Mouse (Mus musculus) hindbrain, embryonic 11.5 days (tissue): Measurements from ENCODE around the gene Ak5. TPM values are rescaled to one million over a fixed set of nuclear protein-coding genes. Genes with fewer than 3 reads are reported as not detected.

Experiments
- ATAC-seq: fragments of 200-750 bp; cut with Nextera tagmentation; 2 replicates; pipeline ENCODE4 v1.8.0; 2017; ENCODE audit warnings: mild to moderate bottlenecking, moderate TSS enrichment, moderate library complexity; ENCODE audit not compliant: low FRiP score
- DNase-seq: peaks from one replicate; pipeline ENCODE4 v3.0.0-alpha.2; 2015; ENCODE audit warnings: low spot score
- H3K27ac ChIP-seq: fragments of 300-500 bp; sonication (generic); 2 replicates; pipeline ENCODE4 v1.5.1; 2014; ENCODE audit warnings: mild to moderate bottlenecking, low read depth, low read length
- H3K27me3 ChIP-seq: fragments of 300-500 bp; sonication (generic); 2 replicates; pipeline ENCODE4 v1.6.1; 2014; ENCODE audit warnings: mild to moderate bottlenecking, low read length, moderate library complexity, mixed read lengths; ENCODE audit not compliant: control insufficient read depth, insufficient read depth
- H3K36me3 ChIP-seq: fragments of 300-500 bp; sonication (generic); 2 replicates; pipeline ENCODE4 v1.6.1; 2014; ENCODE audit warnings: mild to moderate bottlenecking, low read length, moderate library complexity, mixed read lengths; ENCODE audit not compliant: control insufficient read depth, insufficient read depth
- H3K4me1 ChIP-seq: fragments of 300-500 bp; sonication (generic); replicated peaks from 2 replicates; pipeline ENCODE4 v1.6.1; 2014; ENCODE audit warnings: low read length, mixed read lengths; ENCODE audit not compliant: control insufficient read depth, insufficient read depth
- H3K4me2 ChIP-seq: fragments of 300-500 bp; sonication (generic); replicated peaks from 2 replicates; pipeline ENCODE4 v1.6.1; 2014; ENCODE audit warnings: mild to moderate bottlenecking, low read depth, low read length
- H3K4me3 ChIP-seq: fragments of 300-500 bp; sonication (generic); 2 replicates; pipeline ENCODE4 v1.5.1; 2014; ENCODE audit warnings: low read depth, low read length
- H3K9ac ChIP-seq: fragments of 300-500 bp; sonication (generic); 2 replicates; pipeline ENCODE4 v1.6.1; 2014; ENCODE audit warnings: low read depth, low read length
- H3K9me3 ChIP-seq: fragments of 300-500 bp; sonication (generic); 2 replicates; pipeline ENCODE4 v1.6.1; 2016; ENCODE audit warnings: low read length; ENCODE audit not compliant: control insufficient read depth
- WGBS: fragments of 180-500 bp; shearing (Covaris S2); extraction: QIAGEN DNeasy Blood & Tissue Kit; methylation state at CpG from one replicate; pipeline ENCODE4 v1.1.7; 2014; 5-methylcytosine and 5-hydroxymethylcytosine counted together
- polyA plus RNA-seq: library from polyadenylated mRNA; unstranded; fragments of >200 nt; fragmentation: Nextera tagmentation; extraction: Ambion mirVana; gene quantifications from 2 replicates; pipeline ENCODE4 v1.2.1, GENCODE M21; 2014

Gene Ak5
- polyA plus RNA-seq, 1 experiment from 2014 or later = 0.51 TPM

GRCm38 (mm10) chr3:152457308-152458035 is 210.7 kb downstream of the Ak5 start:
- no peak overlapping the region for H3K9ac ChIP-seq
- DNase-seq = no peak
- H3K4me2 ChIP-seq = no peak overlapping the region
- ATAC-seq = no peak
- no peaks in the 10 kb centered on the region for H3K27me3 ChIP-seq
- no peak overlapping the region for H3K4me3 ChIP-seq
- no peak overlapping the region for H3K27ac ChIP-seq
- H3K9me3 ChIP-seq = no peaks in the 10 kb centered on the region
- no peaks in the 10 kb centered on the region for H3K4me1 ChIP-seq
- peaks cover 5% of the 10 kb centered on the region; the same call in 1 of the 2 replicates for H3K36me3 ChIP-seq
- WGBS = 96% methylated on average over 2 of the region's 2 CpGs

GRCm38 (mm10) chr3:152453163-152453562 is 215.0 kb downstream of the Ak5 start:
- H3K36me3 ChIP-seq = peaks cover 8% of the 10 kb centered on the region; the same call in 1 of the 2 replicates
- H3K27me3 ChIP-seq = no peaks in the 10 kb centered on the region
- no peak overlapping the region for H3K4me2 ChIP-seq
- H3K4me3 ChIP-seq = no peak overlapping the region
- no peaks in the 10 kb centered on the region for H3K9me3 ChIP-seq
- H3K4me1 ChIP-seq = no peaks in the 10 kb centered on the region
- no peak overlapping the region for H3K9ac ChIP-seq
- no peak overlapping the region for H3K27ac ChIP-seq
- DNase-seq = no peak
- 97% methylated on average over 2 of the region's 4 CpGs for WGBS
- no peak for ATAC-seq

- no peak overlapping the region for H3K9ac ChIP-seq
- no peak overlapping the region for H3K4me2 ChIP-seq
- DNase-seq (no peak), ATAC-seq (no peak)
- H3K4me3 ChIP-seq = no peak overlapping the region
- H3K36me3 ChIP-seq = 0 out of 2 replicates have a peak, but pooled peaks cover 2% of the 10 kb centered on the region
- H3K9me3 ChIP-seq = no peaks in the 10 kb centered on the region
- H3K27ac ChIP-seq = no peak overlapping the region
- no peaks in the 10 kb centered on the region for H3K4me1 ChIP-seq
- WGBS = 91% methylated on average over 1 of the region's 1 CpGs
- H3K27me3 ChIP-seq = no peaks in the 10 kb centered on the region
These were observed 221.2 kb downstream of the Ak5 start for GRCm38 (mm10) chr3:152446966-152447365.

- H3K36me3 ChIP-seq = no peaks in the 10 kb centered on the region
- H3K4me2 ChIP-seq = no peak overlapping the region
- ATAC-seq (no peak), DNase-seq (no peak)
- no peaks in the 10 kb centered on the region for H3K9me3 ChIP-seq
- H3K9ac ChIP-seq = no peak overlapping the region
- 96% methylated on average over 3 of the region's 3 CpGs for WGBS
- H3K4me1 ChIP-seq = no peaks in the 10 kb centered on the region
- H3K27ac ChIP-seq = no peak overlapping the region
- H3K4me3 ChIP-seq = no peak overlapping the region
- H3K27me3 ChIP-seq = no peaks in the 10 kb centered on the region
These were observed 224.0 kb downstream of the Ak5 start for GRCm38 (mm10) chr3:152444114-152444513.

- Histone ChIP-seq H3K27me3 (no peaks in the 10 kb centered on the region), H3K36me3 (no peaks in the 10 kb centered on the region), H3K27ac (no peak overlapping the region), H3K4me1 (no peaks in the 10 kb centered on the region), H3K9me3 (no peaks in the 10 kb centered on the region), H3K4me3 (no peak overlapping the region), H3K4me2 (no peak overlapping the region), H3K9ac (no peak overlapping the region)
- WGBS = 93% methylated on average over 4 of the region's 4 CpGs
- ATAC-seq = no peak
- DNase-seq = no peak
These were observed 225.4 kb downstream of the Ak5 start for GRCm38 (mm10) chr3:152442795-152443194.

GRCm38 (mm10) chr3:152438068-152438467 is 230.1 kb downstream of the Ak5 start:
- DNase-seq = no peak
- H3K9ac ChIP-seq = no peak overlapping the region
- H3K36me3 ChIP-seq = no peaks in the 10 kb centered on the region
- no peaks in the 10 kb centered on the region for H3K4me1 ChIP-seq
- WGBS = 97% methylated on average over 7 of the region's 7 CpGs
- no peaks in the 10 kb centered on the region for H3K9me3 ChIP-seq
- no peaks in the 10 kb centered on the region for H3K27me3 ChIP-seq
- no peak overlapping the region for H3K27ac ChIP-seq
- no peak overlapping the region for H3K4me3 ChIP-seq
- ATAC-seq = no peak
- no peak overlapping the region for H3K4me2 ChIP-seq

GRCm38 (mm10) chr3:152435590-152435989 is 232.6 kb downstream of the Ak5 start:
- Histone ChIP-seq H3K9ac (no peak overlapping the region), H3K27me3 (no peaks in the 10 kb centered on the region), H3K4me2 (no peak overlapping the region), H3K4me3 (no peak overlapping the region), H3K9me3 (no peaks in the 10 kb centered on the region), H3K4me1 (no peaks in the 10 kb centered on the region), H3K27ac (no peak overlapping the region), H3K36me3 (no peaks in the 10 kb centered on the region)
- no peak for DNase-seq
- no peak for ATAC-seq

GRCm38 (mm10) chr3:152432677-152433076 is 235.5 kb downstream of the Ak5 start:
- H3K4me3 ChIP-seq = no peak overlapping the region
- H3K4me1 ChIP-seq = no peaks in the 10 kb centered on the region
- 94% methylated on average over 7 of the region's 7 CpGs for WGBS

GRCm38 (mm10) chr3:152428925-152429324 is 239.2 kb downstream of the Ak5 start:
- 94% methylated on average over 8 of the region's 8 CpGs for WGBS
- Histone ChIP-seq H3K27me3 (no peaks in the 10 kb centered on the region), H3K36me3 (peaks cover 7% of the 10 kb centered on the region; the same call in 1 of the 2 replicates), H3K9me3 (no peaks in the 10 kb centered on the region), H3K9ac (no peak overlapping the region), H3K27ac (no peak overlapping the region), H3K4me1 (no peaks in the 10 kb centered on the region), H3K4me3 (no peak overlapping the region), H3K4me2 (no peak overlapping the region)
- DNase-seq (no peak), ATAC-seq (no peak)

More at GRCm38 (mm10) chr3:152432677-152433076, 235.5 kb downstream of the Ak5 start:
- no peak overlapping the region for H3K4me2 ChIP-seq
- no peak overlapping the region for H3K9ac ChIP-seq
- H3K27ac ChIP-seq = no peak overlapping the region
- no peak for ATAC-seq
- peaks cover 4% of the 10 kb centered on the region; the same call in 1 of the 2 replicates for H3K36me3 ChIP-seq
- no peak for DNase-seq
- H3K9me3 ChIP-seq = no peaks in the 10 kb centered on the region
- H3K27me3 ChIP-seq = no peaks in the 10 kb centered on the region
